In the genomic region with DNA sequence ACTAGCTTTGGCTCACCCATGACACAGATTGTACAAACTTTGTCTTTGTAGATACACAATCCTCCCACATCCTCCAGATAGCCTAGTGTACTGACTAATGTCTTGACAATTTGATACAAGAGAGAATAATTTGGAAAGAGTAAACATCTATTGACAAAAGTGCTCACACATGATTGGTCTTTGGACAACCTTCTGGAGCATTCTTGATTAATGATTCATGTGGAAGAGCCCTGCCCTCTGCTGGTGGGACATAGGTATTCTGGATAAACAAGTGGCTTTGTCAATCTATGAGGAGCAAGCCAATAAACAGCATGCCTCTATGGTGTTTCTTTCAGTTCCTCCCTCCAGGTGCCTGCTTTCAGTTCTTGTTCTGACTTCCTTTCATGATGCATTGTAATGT, we compare ENCODE assay signal across 9 mouse cellular contexts.
A peak's percentile ranks its signal among the peaks of the same experiment; 100 is the strongest.
DNase-seq lines count a peak whose midpoint lies in the region; ATAC-seq and TF ChIP-seq lines count a peak whose summit lies in the region.
"Had no signal": no experiment of that assay in that cellular context is flagged by ENCODE, and none has a peak within 500 bp of the region (broad histone marks: within the 10 kb centered on the region; RNA-seq: fewer than 3 reads in every experiment).

No protein-coding gene starts in this region.

- H3K27ac ChIP-seq in forebrain, embryonic 10.5 days: no peak overlapping the region
- H3K27ac ChIP-seq in forebrain, embryonic 13.5 days: no peak overlapping the region
- H3K27ac ChIP-seq in liver, adult 2 months (replicated peaks; ENCODE audit: insufficient read depth, low read depth, low read length): no peak overlapping the region
- no peak overlapping the region for H3K27ac ChIP-seq in liver, embryonic 12.5 days
- H3K27ac ChIP-seq in limb, embryonic 11.5 days (replicated peaks; ENCODE audit: low read depth, low read length): no peak overlapping the region

- no peak overlapping the region for H3K9ac ChIP-seq in forebrain, embryonic 13.5 days
- H3K9ac ChIP-seq in liver, adult 2 months (ENCODE audit: low read depth, low read length): no peak overlapping the region
- no peak overlapping the region for H3K9ac ChIP-seq in liver, embryonic 12.5 days
- no peak overlapping the region for H3K9ac ChIP-seq in limb, embryonic 11.5 days (ENCODE audit: low read length)

- TF ChIP-seq CTCF in liver, adult 2 months (IDR thresholded peaks at IDR 0.05; ENCODE audit: low read depth, low read length): no peak

- no peaks in the 10 kb centered on the region for H3K4me1 ChIP-seq in forebrain, embryonic 10.5 days
- H3K4me1 ChIP-seq in forebrain, embryonic 13.5 days: no peaks in the 10 kb centered on the region
- H3K4me1 ChIP-seq in liver, adult 2 months (ENCODE audit: control insufficient read depth, insufficient read depth, low read length): no peaks in the 10 kb centered on the region
- no peaks in the 10 kb centered on the region for H3K4me1 ChIP-seq in liver, embryonic 12.5 days
- no peaks in the 10 kb centered on the region for H3K4me1 ChIP-seq in limb, embryonic 11.5 days (ENCODE audit: control insufficient read depth, insufficient read depth, low read length)
- H3K4me1 ChIP-seq: megakaryocyte, embryonic 14.5 days had no signal

- ATAC-seq in forebrain, embryonic 13.5 days: no peak
- no peak for ATAC-seq in liver, embryonic 12.5 days
- ATAC-seq in limb, embryonic 11.5 days (ENCODE audit: insufficient number of reproducible peaks, low FRiP score, low TSS enrichment, low read depth): no peak

- no peak overlapping the region for H3K4me3 ChIP-seq in forebrain, embryonic 10.5 days
- no peak overlapping the region for H3K4me3 ChIP-seq in forebrain, embryonic 13.5 days
- no peak overlapping the region for H3K4me3 ChIP-seq in liver, adult 2 months (ENCODE audit: insufficient read depth, low read depth, low read length)
- H3K4me3 ChIP-seq in liver, embryonic 12.5 days: no peak overlapping the region
- H3K4me3 ChIP-seq in limb, embryonic 11.5 days (ENCODE audit: low read depth, low read length): no peak overlapping the region
- H3K4me3 ChIP-seq: megakaryocyte, embryonic 14.5 days had no signal

- H3K9me3 ChIP-seq in forebrain, embryonic 10.5 days: no peaks in the 10 kb centered on the region
- no peaks in the 10 kb centered on the region for H3K9me3 ChIP-seq in forebrain, embryonic 13.5 days (replicated peaks)
- no peaks in the 10 kb centered on the region for H3K9me3 ChIP-seq in liver, embryonic 12.5 days (replicated peaks)
- H3K9me3 ChIP-seq in limb, embryonic 11.5 days (ENCODE audit: control insufficient read depth, low read length): no peaks in the 10 kb centered on the region
- H3K9me3 ChIP-seq: megakaryocyte, embryonic 14.5 days had no signal

- H3K36me3 ChIP-seq in forebrain, embryonic 10.5 days (replicated peaks): no peaks in the 10 kb centered on the region
- no peaks in the 10 kb centered on the region for H3K36me3 ChIP-seq in forebrain, embryonic 13.5 days (ENCODE audit: poor library complexity, severe bottlenecking)
- H3K36me3 ChIP-seq in liver, adult 2 months (ENCODE audit: control insufficient read depth, insufficient read depth, low read length): no peaks in the 10 kb centered on the region
- H3K36me3 ChIP-seq in liver, embryonic 12.5 days: no peaks in the 10 kb centered on the region
- H3K36me3 ChIP-seq in limb, embryonic 11.5 days (ENCODE audit: control insufficient read depth, insufficient read depth, low read length): no peaks in the 10 kb centered on the region

- no peak for TF ChIP-seq POLR2A in liver, adult 2 months (IDR thresholded peaks at IDR 0.05; ENCODE audit: extremely low read depth, insufficient read depth, low read length)

- peak; percentile 18 for DNase-seq in forebrain, embryonic 10.5 days (ENCODE audit: extremely low spot score, low spot score)
- peak; percentile 53 for DNase-seq in liver, adult 2 months (ENCODE audit: extremely low read depth, low read depth, low spot score)
- DNase-seq in adrenal gland, postnatal 36 days: peak; percentile 59 to 65
- DNase-seq in limb, embryonic 11.5 days (ENCODE audit: low spot score): peak; percentile 39
- no peak for DNase-seq in thymus, postnatal 4 days
- no peak for DNase-seq in lung, postnatal 25 days (ENCODE audit: low spot score)

- H3K27me3 ChIP-seq in forebrain, embryonic 10.5 days (ENCODE audit: poor library complexity, severe bottlenecking): no peaks in the 10 kb centered on the region
- no peaks in the 10 kb centered on the region for H3K27me3 ChIP-seq in forebrain, embryonic 13.5 days
- H3K27me3 ChIP-seq in liver, adult 2 months (ENCODE audit: control insufficient read depth, insufficient read depth, low read length): no peaks in the 10 kb centered on the region
- H3K27me3 ChIP-seq in liver, embryonic 12.5 days (replicated peaks): no peaks in the 10 kb centered on the region
- no peaks in the 10 kb centered on the region for H3K27me3 ChIP-seq in limb, embryonic 11.5 days (ENCODE audit: control insufficient read depth, insufficient read depth, low read length)
- H3K27me3 ChIP-seq: megakaryocyte, embryonic 14.5 days had no signal

- no peaks in the 10 kb centered on the region for H3K79me2 ChIP-seq in liver, adult 2 months (ENCODE audit: control insufficient read depth, insufficient read depth, low read length)

- H3K4me2 ChIP-seq in forebrain, embryonic 13.5 days: no peak overlapping the region
- H3K4me2 ChIP-seq in liver, embryonic 12.5 days: no peak overlapping the region
- H3K4me2 ChIP-seq in limb, embryonic 11.5 days (ENCODE audit: low read depth, severe bottlenecking): no peak overlapping the region

Comparison
In these comparisons a context has a peak if more than half of its experiments do, and no peak if none do; other contexts are left out.
1. DNase-seq: peak in forebrain, embryonic 10.5 days (single experiment), liver, adult 2 months (single experiment), adrenal gland, postnatal 36 days (2 of 2) and limb, embryonic 11.5 days (single experiment); none in thymus, postnatal 4 days (single experiment) and lung, postnatal 25 days (single experiment).